Mouse (Mus musculus): Measurements from ENCODE around the gene Vangl2.
"Not testable (repeated sequence)": the region's sequence is repeated elsewhere in the genome, so short reads cannot be mapped to it uniquely, and the experiment has no call there.

Gene Vangl2

DNA sequence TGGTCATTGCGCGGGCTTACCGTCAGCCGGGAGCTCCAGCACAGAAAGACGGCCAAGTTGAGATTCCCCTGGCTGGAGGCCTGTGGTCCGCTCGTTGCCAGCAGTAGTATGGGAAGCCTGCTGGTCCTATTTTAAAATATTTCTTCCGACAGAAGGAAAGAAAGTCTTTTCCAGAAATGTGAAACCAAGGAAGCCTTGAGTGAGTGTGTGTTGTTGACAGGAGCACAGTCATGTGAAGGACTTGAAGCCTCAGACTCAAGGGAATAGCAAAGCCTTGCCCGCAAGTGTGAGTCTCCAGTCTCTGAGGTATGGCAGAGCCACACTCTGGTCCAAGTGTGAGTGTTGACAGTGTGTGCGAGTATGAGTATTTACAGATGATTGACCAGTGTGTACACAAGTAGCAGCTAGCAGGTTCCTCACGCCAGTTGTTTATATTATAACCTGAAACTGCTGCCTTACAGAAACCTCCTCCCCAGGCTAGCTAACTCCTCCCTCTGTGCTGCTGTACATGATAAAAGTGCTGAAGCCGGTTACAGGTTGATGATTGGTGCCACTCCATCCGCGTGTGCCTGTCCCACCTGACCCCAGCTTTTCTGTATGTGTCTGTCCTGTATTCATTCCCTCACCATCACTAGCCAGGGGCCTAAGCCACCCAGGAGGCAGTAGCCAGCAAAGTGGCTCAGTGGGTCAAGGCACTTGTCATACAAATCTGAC, 51.3 kb downstream of the Vangl2 start:
- in situ Hi-C loops (cut with MboI; ENCODE audit: unreplicated experiment in 2 of 2), result no loop called here

DNA sequence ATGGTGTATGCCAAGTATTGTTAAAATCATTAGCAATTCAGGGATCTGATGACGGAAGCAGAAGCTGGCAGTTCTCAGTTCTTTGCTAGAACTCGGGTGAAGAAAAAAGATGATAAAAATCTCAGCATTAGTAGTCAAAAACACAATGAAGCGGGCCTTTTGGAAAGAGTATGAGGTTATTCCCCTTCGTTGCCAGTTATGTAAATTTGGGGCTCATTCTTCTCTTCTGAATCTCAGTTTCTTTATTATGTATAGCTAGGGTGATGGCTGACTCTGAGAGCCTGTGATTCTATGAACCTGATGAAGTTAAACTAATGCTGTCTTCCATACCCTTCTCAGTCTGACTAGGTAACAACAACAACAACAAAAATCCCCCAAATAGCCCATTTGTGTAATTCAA, 52.4 kb downstream of the Vangl2 start:
- in situ Hi-C loops (cut with MboI; ENCODE audit: unreplicated experiment in 2 of 2), result no loop called here

DNA sequence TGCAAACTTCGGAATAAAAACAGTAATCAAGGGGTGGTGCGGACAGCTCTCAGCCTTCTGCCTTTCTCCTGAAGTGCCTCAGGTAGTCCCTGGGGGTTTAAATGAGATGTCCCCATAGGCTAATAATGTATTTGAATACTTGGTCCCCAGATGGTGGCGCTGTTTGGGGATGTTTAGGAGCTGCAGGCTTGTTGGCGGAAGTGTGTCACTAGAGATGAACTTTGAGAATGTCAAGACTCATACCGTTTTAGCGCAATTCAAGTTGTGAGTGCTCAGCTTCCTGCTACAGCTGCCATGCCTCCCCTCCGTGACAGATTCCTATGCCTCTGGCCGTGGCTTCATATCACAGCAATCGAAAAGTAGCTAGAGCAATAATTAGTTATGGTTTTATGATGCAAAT, 52.9 kb downstream of the Vangl2 start:
- in situ Hi-C loops (cut with MboI; ENCODE audit: unreplicated experiment in 2 of 2), result no loop called here

DNA sequence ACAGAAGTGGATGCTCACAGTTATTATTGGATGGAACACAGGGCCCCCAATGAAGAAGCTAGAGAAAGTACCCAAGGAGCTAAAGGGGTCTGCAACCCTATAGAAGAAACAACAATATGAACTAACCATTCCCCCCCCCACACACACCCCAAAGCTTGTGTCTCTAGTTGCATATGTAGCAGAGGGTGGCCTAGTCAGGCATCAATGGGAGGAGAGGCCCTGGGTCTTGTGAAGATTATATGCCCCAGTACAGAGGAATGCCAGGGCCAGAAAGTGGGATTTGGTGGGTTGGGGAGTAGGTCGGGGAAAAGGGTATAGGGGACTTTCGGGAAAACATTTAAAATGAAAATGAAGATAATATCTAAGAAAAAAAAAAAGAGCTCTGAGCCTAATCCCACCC, 53.9 kb downstream of the Vangl2 start:
- in situ Hi-C loops (cut with MboI; ENCODE audit: unreplicated experiment in 2 of 2), result not testable (repeated sequence)

DNA sequence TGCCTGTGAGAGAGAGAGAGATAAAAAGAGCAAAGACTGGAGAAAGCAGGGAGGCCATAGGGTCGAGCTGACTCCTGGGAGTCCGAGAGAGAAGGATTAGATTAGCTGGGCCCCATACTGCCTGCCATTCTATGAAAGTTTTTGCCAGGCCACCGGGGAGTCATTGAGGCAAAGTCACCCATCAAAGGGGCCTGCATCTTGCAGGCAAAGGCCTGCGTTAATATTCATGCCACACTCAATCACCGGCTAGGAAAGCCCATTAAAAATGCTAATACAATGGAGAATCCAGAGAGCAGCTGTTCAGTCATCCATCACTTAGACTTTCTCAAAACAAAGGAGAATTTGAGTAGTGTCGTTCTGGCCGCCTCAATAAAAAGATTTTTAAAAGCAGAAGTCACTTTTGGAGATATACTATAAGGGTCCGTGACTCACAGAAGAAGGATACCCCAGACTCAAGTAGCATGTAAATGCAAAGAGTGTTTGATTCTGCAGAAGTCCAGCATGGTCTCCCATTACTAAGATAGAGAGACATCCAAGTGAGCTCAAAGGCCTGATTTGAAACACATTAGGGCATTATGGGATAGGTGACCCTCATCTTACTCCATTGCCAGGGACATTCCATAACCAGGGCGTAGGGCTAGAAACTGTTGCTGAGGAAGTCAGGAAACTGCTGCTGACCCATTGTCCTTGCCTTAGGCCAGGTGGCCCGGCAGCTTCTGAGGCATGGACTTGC, 57.2 kb downstream of the Vangl2 start:
- in situ Hi-C loops (cut with MboI; ENCODE audit: unreplicated experiment in 2 of 2), result no loop called here

DNA sequence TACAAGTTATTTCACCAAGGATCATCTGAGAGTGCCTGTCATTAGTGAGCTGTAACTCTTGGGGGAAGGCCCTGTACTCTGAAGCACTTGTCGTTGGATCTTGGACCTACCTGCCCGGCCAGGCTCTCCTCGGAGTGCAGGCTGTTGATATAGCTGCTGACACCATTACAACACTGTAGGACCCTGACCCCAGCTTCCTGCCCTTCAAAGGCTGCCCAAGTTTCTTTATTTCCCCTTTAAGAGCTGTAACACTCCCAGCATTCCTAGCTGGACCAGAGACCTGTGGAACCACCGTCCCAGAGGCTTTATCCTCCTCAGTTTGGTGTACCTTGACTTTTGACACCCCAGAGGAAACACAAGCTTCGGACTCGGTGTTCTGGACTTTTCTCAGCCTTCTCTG, 59.0 kb downstream of the Vangl2 start:
- in situ Hi-C loops (cut with MboI; ENCODE audit: unreplicated experiment in 2 of 2), result no loop called here

DNA sequence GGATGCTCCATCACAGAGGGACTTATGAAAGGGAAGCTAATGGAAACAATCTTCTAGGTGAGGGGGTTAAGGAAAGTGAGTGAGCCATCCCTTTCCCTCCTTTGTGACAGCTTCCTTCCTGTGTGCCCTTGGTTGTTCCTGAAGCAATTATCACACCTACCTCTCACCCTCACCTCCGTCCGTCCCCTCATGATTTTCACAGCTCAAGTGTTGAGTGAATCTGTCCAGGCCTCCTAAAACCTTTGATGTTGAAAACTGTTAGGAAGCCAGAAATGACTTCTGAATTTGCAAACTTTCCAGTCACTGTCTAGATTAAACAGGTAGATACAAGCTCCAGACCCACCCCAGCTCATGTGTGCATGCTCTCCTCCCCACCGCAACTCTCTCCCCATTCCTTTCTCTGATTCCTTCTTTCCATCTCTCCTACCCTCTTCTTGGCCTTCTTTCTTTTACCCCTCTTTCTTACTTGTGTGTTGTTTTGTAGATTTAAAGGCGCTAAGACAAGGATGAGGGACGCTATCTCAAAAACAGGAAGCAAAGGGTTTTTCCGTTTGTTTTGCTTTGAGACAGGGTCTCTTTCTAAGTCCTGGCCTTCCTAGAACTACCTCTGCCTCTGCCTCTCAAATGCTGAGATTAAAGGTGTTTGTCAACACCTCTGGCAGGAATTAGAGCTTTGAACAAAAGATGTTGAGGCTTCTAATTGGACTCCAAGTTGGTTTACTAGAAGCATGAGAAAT, 62.0 kb downstream of the Vangl2 start:
- in situ Hi-C loops (cut with MboI; ENCODE audit: unreplicated experiment in 2 of 2), result no loop called here

DNA sequence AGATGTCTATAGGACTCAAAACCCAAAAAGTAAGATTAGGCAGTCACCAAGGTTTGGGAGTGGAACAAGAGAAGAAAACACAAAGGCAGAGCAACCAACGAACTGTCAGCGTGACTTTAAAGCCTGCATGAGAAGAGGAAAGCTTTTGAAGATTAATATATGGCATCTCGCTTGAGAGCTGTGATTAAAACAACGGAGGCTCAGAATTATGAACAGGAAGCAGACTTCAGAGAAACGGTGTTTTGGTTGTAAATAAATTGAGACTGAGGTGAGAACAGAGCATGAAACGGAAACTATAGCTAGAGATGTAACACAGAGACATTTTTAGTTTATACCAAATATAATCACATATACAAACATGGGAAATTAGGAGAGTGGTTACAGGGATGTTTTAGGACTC, 64.6 kb downstream of the Vangl2 start:
- in situ Hi-C loops (cut with MboI; ENCODE audit: unreplicated experiment in 2 of 2), result no loop called here

DNA sequence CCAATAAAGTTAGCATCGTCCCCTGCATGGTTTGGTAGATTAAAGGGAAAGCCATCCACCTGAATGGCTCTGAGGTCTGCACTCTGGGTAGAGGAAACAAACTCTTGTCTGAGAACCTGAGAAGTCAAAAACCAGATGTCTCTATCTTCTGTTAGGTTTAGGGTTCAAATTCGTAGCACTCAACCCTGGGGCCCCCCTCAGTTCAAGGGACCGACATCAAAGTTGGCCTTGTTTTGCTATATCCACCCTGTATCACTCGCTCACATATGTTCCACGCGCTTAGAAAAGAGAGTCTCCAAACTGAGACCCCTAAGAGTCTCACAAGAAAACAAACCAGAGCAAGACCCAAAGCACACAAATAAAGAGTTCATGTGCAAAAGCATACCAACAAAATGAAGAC, 66.5 kb downstream of the Vangl2 start:
- in situ Hi-C loops (cut with MboI; ENCODE audit: unreplicated experiment in 2 of 2), result no loop called here

DNA sequence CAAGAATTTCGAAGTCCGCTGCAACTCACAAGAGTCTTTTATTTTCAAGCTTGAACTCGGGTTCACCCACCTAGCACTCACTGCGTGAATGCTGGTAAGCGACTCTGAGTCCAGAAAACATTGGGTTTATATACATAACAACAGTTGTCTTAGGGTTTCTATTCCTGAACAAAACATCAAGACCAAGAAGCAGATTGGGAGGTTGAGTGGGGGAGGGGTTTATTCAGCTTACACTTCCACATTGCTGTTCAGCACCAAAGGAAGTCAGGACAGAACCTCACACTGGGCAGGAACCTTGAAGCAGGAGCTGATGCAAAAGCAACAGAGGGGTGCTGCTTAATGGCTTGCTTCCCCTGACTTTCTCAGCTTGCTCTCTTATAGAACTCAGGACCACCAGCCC, 67.5 kb downstream of the Vangl2 start:
- in situ Hi-C loops (cut with MboI; ENCODE audit: unreplicated experiment in 2 of 2), result no loop called here

DNA sequence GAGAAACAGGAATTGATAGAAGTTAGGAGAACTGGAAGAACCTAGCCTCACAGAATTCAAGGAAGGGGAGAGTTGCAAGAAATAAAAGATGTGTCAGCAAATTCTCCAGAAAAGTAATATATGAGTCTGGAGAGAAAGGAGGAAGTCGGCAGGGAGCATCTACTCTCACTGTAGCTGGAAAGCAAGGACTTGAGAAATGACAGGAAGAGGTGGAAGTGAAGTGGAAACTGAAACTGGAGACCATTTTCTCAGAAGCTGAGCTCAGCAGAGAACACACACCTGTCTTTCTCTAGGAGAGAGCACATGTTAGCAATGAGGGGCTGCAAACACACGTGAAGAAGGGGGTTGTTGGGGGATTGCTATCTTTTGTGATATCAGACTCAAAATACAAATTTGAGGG, 70.8 kb downstream of the Vangl2 start:
- in situ Hi-C loops (cut with MboI; ENCODE audit: unreplicated experiment in 2 of 2), result no loop called here

DNA sequence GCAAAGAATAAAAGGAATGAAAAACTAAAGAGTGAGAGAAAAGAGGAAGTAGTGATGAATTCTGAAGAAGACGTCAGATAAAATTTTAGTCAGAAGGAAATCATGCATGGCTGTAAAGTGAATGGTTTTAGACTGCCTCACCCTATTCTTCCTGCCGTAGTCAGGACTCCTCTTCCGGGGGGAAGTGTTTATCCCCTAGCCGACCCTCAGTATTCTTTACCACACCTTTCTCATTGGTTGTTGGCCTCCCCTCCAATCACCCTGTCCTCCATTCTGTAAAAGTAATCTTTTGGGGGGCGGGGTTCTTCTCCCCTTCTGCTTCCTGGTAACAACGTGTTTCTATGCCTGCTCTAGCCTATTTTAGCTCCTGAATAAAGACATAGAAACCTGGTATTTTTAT, 73.2 kb downstream of the Vangl2 start:
- in situ Hi-C loops (cut with MboI; ENCODE audit: unreplicated experiment in 2 of 2), result no loop called here

Measured in v-Abl transformed pro-B cells (cell line).